Mouse (Mus musculus) myocyte (in vitro differentiated cells): ENCODE measurements around the gene Rbfox2.

Experiments used
- CEBPB ChIP-seq: IDR thresholded peaks from 2 replicates; pipeline ENCODE4 v1.6.1; 2011; ENCODE audit warnings: mild to moderate bottlenecking, moderate library complexity; ENCODE audit not compliant: poor library complexity, insufficient read depth, severe bottlenecking
- MYOD1 ChIP-seq, 3 experiments: IDR thresholded peaks; one replicate each; pipeline ENCODE4 v1.6.1; 2011; ENCODE audit warnings: control low read depth in 2 of 3, low read depth in 2 of 3, mild to moderate bottlenecking in 2 of 3, moderate library complexity in 1 of 3; ENCODE audit not compliant: insufficient read length in 2 of 3, control insufficient read depth in 1 of 3
- TCF3 ChIP-seq: IDR thresholded peaks from one replicate; pipeline ENCODE4 v1.6.1; 2011; ENCODE audit warnings: low read depth, control low read depth; ENCODE audit not compliant: insufficient read length

DNA sequence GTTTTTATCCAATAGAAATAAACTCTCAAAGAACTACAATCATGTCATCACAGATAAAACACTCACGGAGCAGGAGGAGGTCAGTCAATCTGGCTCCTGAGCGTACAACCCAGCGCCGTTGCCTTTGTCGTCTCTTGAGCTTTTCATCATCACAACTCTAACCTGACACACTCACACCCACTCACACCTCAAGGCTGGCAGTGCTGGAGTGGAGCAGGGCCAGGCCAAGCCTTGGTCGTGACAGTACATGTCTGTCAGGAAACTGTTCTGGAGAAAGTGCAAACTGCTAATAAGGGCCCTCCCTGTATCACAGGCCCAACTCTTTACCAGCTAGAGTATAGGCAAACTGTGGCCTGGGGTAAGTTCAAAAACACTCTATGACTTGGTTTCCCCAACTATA, 90.1 kb downstream of the Rbfox2 start:
- TF ChIP-seq MYOD1 (IDR thresholded peaks at IDR 0.05; ENCODE audit: control insufficient read depth in 1 of 3, insufficient read length in 2 of 3, low read depth in 2 of 3) = no peak
- TF ChIP-seq CEBPB = no peak
- TF ChIP-seq TCF3 = no peak
